Mouse (Mus musculus) left cerebral cortex, adult 9 months (tissue): ENCODE measurements at regions not wholly inside any gene's neighbourhood (a gene's known extent, or its start where the extent isn't known, plus 50 kb on each side); places are given as distances from the start of the nearest gene placed in this dataset.

Experiments used
- DNase-seq, 2 experiments: peaks; one replicate each; pipeline ENCODE4 v3.0.0; 2022; ENCODE audit warnings: low spot score in 2 of 2

- no peak for DNase-seq
These were observed 157.0 kb downstream of the Cyp26b1 start for GRCm38 (mm10) chr6:84436716-84437115.

- no peak for DNase-seq
These were observed 159.2 kb downstream of the Cyp26b1 start for GRCm38 (mm10) chr6:84434532-84434931.

GRCm38 (mm10) chr6:84431622-84431955 is 162.1 kb downstream of the Cyp26b1 start:
- DNase-seq, result no peak

GRCm38 (mm10) chr6:84430925-84431621 is 162.6 kb downstream of the Cyp26b1 start:
- no peak for DNase-seq

GRCm38 (mm10) chr6:84430146-84430545 is 163.6 kb downstream of the Cyp26b1 start:
- no peak for DNase-seq

GRCm38 (mm10) chr6:84429247-84429646 is 164.5 kb downstream of the Cyp26b1 start:
- peak; percentile 65 to 85 for DNase-seq

- no peak for DNase-seq
These were observed 167.0 kb downstream of the Cyp26b1 start for GRCm38 (mm10) chr6:84426691-84427090.

- DNase-seq, result peak in 1 of 2 experiments; percentile 30
These were observed 167.9 kb downstream of the Cyp26b1 start for GRCm38 (mm10) chr6:84425823-84426222.

GRCm38 (mm10) chr6:84422946-84423345 is 170.8 kb downstream of the Cyp26b1 start:
- DNase-seq, result no peak

GRCm38 (mm10) chr6:84419691-84420090 is 174.0 kb downstream of the Cyp26b1 start:
- DNase-seq, result no peak

- no peak for DNase-seq
These were observed 174.4 kb downstream of the Cyp26b1 start for GRCm38 (mm10) chr6:84419281-84419680.

- DNase-seq, result no peak
These were observed 176.6 kb downstream of the Cyp26b1 start for GRCm38 (mm10) chr6:84416992-84417636.

- DNase-seq, result no peak
These were observed 179.3 kb downstream of the Cyp26b1 start for GRCm38 (mm10) chr6:84414400-84414799.

GRCm38 (mm10) chr6:84409863-84410513 is 183.7 kb downstream of the Cyp26b1 start:
- DNase-seq, result no peak

GRCm38 (mm10) chr6:84408513-84408912 is 185.2 kb downstream of the Cyp26b1 start:
- no peak for DNase-seq

- peak in 1 of 2 experiments; percentile 60 for DNase-seq
These were observed 185.9 kb downstream of the Cyp26b1 start for GRCm38 (mm10) chr6:84407773-84408172.

- no peak for DNase-seq
These were observed 189.0 kb downstream of the Cyp26b1 start for GRCm38 (mm10) chr6:84404695-84405094.

- no peak for DNase-seq
These were observed 191.3 kb downstream of the Cyp26b1 start for GRCm38 (mm10) chr6:84402431-84402830.

- DNase-seq, result no peak
These were observed 199.1 kb downstream of the Cyp26b1 start for GRCm38 (mm10) chr6:84394496-84395090.

- no peak for DNase-seq
These were observed 200.0 kb downstream of the Cyp26b1 start for GRCm38 (mm10) chr6:84393519-84394231.

GRCm38 (mm10) chr6:84392752-84393511 is 200.8 kb downstream of the Cyp26b1 start:
- DNase-seq, result no peak
